Mouse (Mus musculus) lung, adult 2 months (tissue): ENCODE results near the gene Bsn.

Experiments used
- CTCF ChIP-seq: fragments of 200-500 bp; IDR thresholded peaks from 2 replicates; pipeline ENCODE4 v1.5.1; 2011; ENCODE audit warnings: mild to moderate bottlenecking, low read length, control low read depth; ENCODE audit not compliant: insufficient read depth
- POLR2A ChIP-seq: fragments of 200-500 bp; IDR thresholded peaks from 2 replicates; pipeline ENCODE4 v1.6.1; 2011; ENCODE audit warnings: low read depth, mild to moderate bottlenecking, control low read depth, low read length, borderline replicate concordance; ENCODE audit errors: extremely low read depth

- TF ChIP-seq POLR2A (no peak), CTCF (no peak)
These were observed 7.2 kb downstream of the Bsn start for GRCm38 (mm10) chr9:108182806-108183506.
